10 mouse cellular contexts compared by ENCODE assay signal in the genomic region with DNA sequence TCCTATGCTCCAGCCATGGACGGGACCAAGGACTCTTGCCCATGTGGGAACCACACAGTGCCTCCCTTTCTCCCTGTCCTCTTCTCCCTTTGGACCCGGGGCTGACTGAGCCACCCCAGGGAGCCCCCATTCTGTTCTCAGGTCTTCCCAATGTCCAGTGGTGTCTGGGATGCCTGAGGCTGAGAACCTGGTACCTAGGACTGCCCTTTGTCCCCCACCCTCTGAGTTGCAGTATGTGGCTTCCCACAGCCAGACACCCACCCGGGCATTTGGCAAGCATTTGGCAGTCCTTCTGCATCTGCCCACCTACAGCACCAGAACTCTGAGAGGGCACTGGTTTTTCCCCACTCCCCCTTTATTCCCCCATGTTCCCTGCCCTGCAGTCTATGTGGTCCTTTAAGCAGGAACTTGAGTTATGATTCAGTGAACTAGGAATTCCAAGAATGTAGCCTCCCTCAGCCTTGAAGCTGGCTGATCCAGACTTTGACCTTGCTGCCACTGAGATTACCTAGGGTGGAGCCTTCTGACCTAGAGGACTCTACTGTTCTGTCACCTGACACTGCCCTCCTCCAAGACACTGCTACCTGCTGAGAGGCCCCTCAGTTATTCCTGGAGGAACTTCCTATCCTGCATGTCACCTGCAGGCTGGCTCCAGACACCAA.
A peak's percentile ranks its signal among the peaks of the same experiment; 100 is the strongest.
DNase-seq lines count a peak whose midpoint lies in the region; ATAC-seq and TF ChIP-seq lines count a peak whose summit lies in the region.
"Had no signal": no experiment of that assay in that cellular context is flagged by ENCODE, and none has a peak within 500 bp of the region (broad histone marks: within the 10 kb centered on the region; RNA-seq: fewer than 3 reads in every experiment).

No protein-coding gene starts in this region.

- TF ChIP-seq POLR2A in kidney, adult 2 months (IDR thresholded peaks at IDR 0.05; ENCODE audit: low read depth, low read length) = no peak

- H3K9ac ChIP-seq in lung, embryonic 15.5 days = no peak overlapping the region
- no peak overlapping the region for H3K9ac ChIP-seq in stomach, embryonic 14.5 days (replicated peaks; ENCODE audit: low read depth, low read length)
- no peak overlapping the region for H3K9ac ChIP-seq in liver, postnatal 0 days (replicated peaks)
- H3K9ac ChIP-seq in forebrain, embryonic 12.5 days = no peak overlapping the region

- H3K4me3 ChIP-seq in lung, embryonic 15.5 days = no peak overlapping the region
- no peak overlapping the region for H3K4me3 ChIP-seq in kidney, adult 2 months (ENCODE audit: insufficient read depth, low read depth, low read length)
- H3K4me3 ChIP-seq in stomach, embryonic 14.5 days (ENCODE audit: low read depth, low read length) = no peak overlapping the region
- H3K4me3 ChIP-seq in liver, postnatal 0 days (ENCODE audit: low read depth, low read length) = no peak overlapping the region
- no peak overlapping the region for H3K4me3 ChIP-seq in forebrain, embryonic 12.5 days (replicated peaks)

- 0 out of 2 replicates have a peak, but pooled peaks have one; percentile 39 for ATAC-seq in lung, embryonic 15.5 days (ENCODE audit: borderline replicate concordance, extremely low read depth, low FRiP score, low TSS enrichment)
- peak; percentile 67; the same call in 1 of the 2 replicates for ATAC-seq in stomach, embryonic 14.5 days (ENCODE audit: insufficient number of reproducible peaks, insufficient read depth, low FRiP score, low read depth)
- ATAC-seq in liver, postnatal 0 days = no peak
- no peak for ATAC-seq in forebrain, embryonic 12.5 days (ENCODE audit: low FRiP score)

- H3K4me1 ChIP-seq in lung, embryonic 15.5 days = no peaks in the 10 kb centered on the region
- H3K4me1 ChIP-seq in kidney, adult 2 months (ENCODE audit: control insufficient read depth, insufficient read depth, low read length) = peaks cover 2% of the 10 kb centered on the region; the same call in 1 of the 2 replicates
- no peaks in the 10 kb centered on the region for H3K4me1 ChIP-seq in stomach, embryonic 14.5 days (ENCODE audit: control insufficient read depth, insufficient read depth, low read length)
- H3K4me1 ChIP-seq in liver, postnatal 0 days (ENCODE audit: insufficient read depth) = no peaks in the 10 kb centered on the region
- H3K4me1 ChIP-seq in forebrain, embryonic 12.5 days = no peaks in the 10 kb centered on the region

- no peak for TF ChIP-seq CTCF in kidney, adult 2 months (conservative IDR thresholded peaks at IDR 0.05; ENCODE audit: insufficient read depth, insufficient read length, low read depth, low read length)
- no peak for TF ChIP-seq CTCF in liver, postnatal 0 days (IDR thresholded peaks at IDR 0.05; ENCODE audit: low read depth)

- no peaks in the 10 kb centered on the region for H3K27me3 ChIP-seq in lung, embryonic 15.5 days
- no peaks in the 10 kb centered on the region for H3K27me3 ChIP-seq in kidney, adult 2 months (replicated peaks; ENCODE audit: control insufficient read depth, insufficient read depth, low read length)
- H3K27me3 ChIP-seq in stomach, embryonic 14.5 days (ENCODE audit: control insufficient read depth, insufficient read depth, low read length) = no peaks in the 10 kb centered on the region
- H3K27me3 ChIP-seq in liver, postnatal 0 days (ENCODE audit: insufficient read depth, low read length) = no peaks in the 10 kb centered on the region
- no peaks in the 10 kb centered on the region for H3K27me3 ChIP-seq in forebrain, embryonic 12.5 days

- no peaks in the 10 kb centered on the region for H3K9me3 ChIP-seq in lung, embryonic 15.5 days
- H3K9me3 ChIP-seq in stomach, embryonic 14.5 days (ENCODE audit: control insufficient read depth, low read depth, low read length) = no peaks in the 10 kb centered on the region
- H3K9me3 ChIP-seq in liver, postnatal 0 days (ENCODE audit: low read length) = no peaks in the 10 kb centered on the region
- no peaks in the 10 kb centered on the region for H3K9me3 ChIP-seq in forebrain, embryonic 12.5 days

- H3K27ac ChIP-seq in lung, embryonic 15.5 days = no peak overlapping the region
- peak overlapping the region; percentile 72 for H3K27ac ChIP-seq in kidney, adult 2 months (ENCODE audit: insufficient read depth, low read depth, low read length)
- H3K27ac ChIP-seq in stomach, embryonic 14.5 days (ENCODE audit: low read length) = no peak overlapping the region
- H3K27ac ChIP-seq in liver, postnatal 0 days (ENCODE audit: low read depth) = no peak overlapping the region
- no peak overlapping the region for H3K27ac ChIP-seq in forebrain, embryonic 12.5 days

- no peaks in the 10 kb centered on the region for H3K36me3 ChIP-seq in lung, embryonic 15.5 days
- no peaks in the 10 kb centered on the region for H3K36me3 ChIP-seq in kidney, adult 2 months (ENCODE audit: control insufficient read depth, insufficient read depth, low read length)
- H3K36me3 ChIP-seq in stomach, embryonic 14.5 days (ENCODE audit: control insufficient read depth, insufficient read depth, low read length) = no peaks in the 10 kb centered on the region
- no peaks in the 10 kb centered on the region for H3K36me3 ChIP-seq in liver, postnatal 0 days (replicated peaks; ENCODE audit: insufficient read depth, low read length)
- no peaks in the 10 kb centered on the region for H3K36me3 ChIP-seq in forebrain, embryonic 12.5 days (replicated peaks)
- H3K36me3 ChIP-seq: G1E had no signal

- no peak for TF ChIP-seq EP300 in liver, postnatal 0 days (IDR thresholded peaks at IDR 0.05; ENCODE audit: low read depth)

- 79% methylated on average over 3 of the region's 3 CpGs for WGBS in lung, embryonic 15.5 days
- whole genome bisulfite sequencing in kidney, adult 2 months = 44% methylated on average over 3 of the region's 3 CpGs
- 82% methylated on average over 3 of the region's 3 CpGs for WGBS in stomach, embryonic 14.5 days
- WGBS in liver, postnatal 0 days (ENCODE audit: insufficient replicate concordance) = 61% methylated on average over 3 of the region's 3 CpGs
- WGBS in forebrain, embryonic 12.5 days = 87% methylated on average over 3 of the region's 3 CpGs

- no peak overlapping the region for H3K4me2 ChIP-seq in lung, embryonic 15.5 days
- no peak overlapping the region for H3K4me2 ChIP-seq in stomach, embryonic 14.5 days (replicated peaks; ENCODE audit: low read depth, low read length)
- no peak overlapping the region for H3K4me2 ChIP-seq in liver, postnatal 0 days (ENCODE audit: low read depth, low read length)
- H3K4me2 ChIP-seq in forebrain, embryonic 12.5 days = no peak overlapping the region

- no peak for DNase-seq in lung, postnatal 25 days (ENCODE audit: low spot score)
- peak; percentile 15 for DNase-seq in embryo, embryonic 10.5 days (ENCODE audit: low spot score)
- peak; percentile 86 for DNase-seq in kidney, adult 2 months
- DNase-seq in liver, postnatal 0 days = no peak
- DNase-seq: cerebellum, adult 2 months; lung, postnatal 4 days had no signal

Comparison
In these comparisons a context has a peak if more than half of its experiments do, and no peak if none do; other contexts are left out.
1. ATAC-seq: peak in lung, embryonic 15.5 days (single experiment) and stomach, embryonic 14.5 days (single experiment); none in liver, postnatal 0 days (single experiment) and forebrain, embryonic 12.5 days (single experiment).
2. DNase-seq: peak in embryo, embryonic 10.5 days (single experiment) and kidney, adult 2 months (single experiment); none in lung, postnatal 25 days (single experiment) and liver, postnatal 0 days (single experiment).